Mouse (Mus musculus) MEL (cell line): ENCODE data around the gene Me1.

Experiments
- CTCF ChIP-seq, 3 experiments: IDR thresholded peaks in 2 of 3; conservative IDR thresholded peaks in 1 of 3; 2 replicates each; pipeline ENCODE4 v1.5.1; 2011 to 2012; ENCODE audit warnings: low read length in 3 of 3, low read depth in 2 of 3, mild to moderate bottlenecking in 2 of 3, improper control_type of control experiment in 1 of 3, inconsistent platforms in 1 of 3, mixed read lengths in 1 of 3, moderate library complexity in 1 of 3; ENCODE audit not compliant: control insufficient read depth in 1 of 3, insufficient read depth in 1 of 3, poor library complexity in 1 of 3, severe bottlenecking in 1 of 3
- ELF1 ChIP-seq: IDR thresholded peaks from 2 replicates; pipeline ENCODE4 v1.6.1; 2014; ENCODE audit warnings: low read depth, mild to moderate bottlenecking, inconsistent platforms, low read length, improper control_type of control experiment, moderate library complexity
- GABPA ChIP-seq: IDR thresholded peaks from 2 replicates; pipeline ENCODE4 v1.6.1; 2012; ENCODE audit warnings: low read depth, mild to moderate bottlenecking, inconsistent platforms, low read length, improper control_type of control experiment, moderate library complexity
- MAX ChIP-seq: IDR thresholded peaks from 2 replicates; pipeline ENCODE4 v1.6.1; 2011; ENCODE audit warnings: low read length, improper control_type of control experiment
- POLR2A ChIP-seq, 2 experiments: IDR thresholded peaks; 2 replicates each; pipeline ENCODE4 v1.6.1; 2011 to 2012; ENCODE audit warnings: low read length in 2 of 2, mild to moderate bottlenecking in 2 of 2, control low read depth in 1 of 2, improper control_type of control experiment in 1 of 2, low read depth in 1 of 2, moderate library complexity in 1 of 2; ENCODE audit not compliant: control insufficient read depth in 1 of 2, insufficient read depth in 1 of 2, poor library complexity in 1 of 2
- POLR2AphosphoS2 ChIP-seq: IDR thresholded peaks from 2 replicates; pipeline ENCODE4 v1.6.1; 2011; ENCODE audit warnings: low read length, improper control_type of control experiment
- POLR2AphosphoS5 ChIP-seq: IDR thresholded peaks from 2 replicates; pipeline ENCODE4 v1.6.1; 2012; ENCODE audit warnings: low read depth, borderline replicate concordance, mild to moderate bottlenecking, inconsistent platforms, low read length, moderate library complexity, mixed read lengths
- SMC3 ChIP-seq: IDR thresholded peaks from 2 replicates; pipeline ENCODE4 v1.6.1; 2011; ENCODE audit warnings: low read depth, low read length, improper control_type of control experiment
- TAL1 ChIP-seq: IDR thresholded peaks from 2 replicates; pipeline ENCODE4 v1.6.1; 2012; ENCODE audit warnings: mild to moderate bottlenecking, inconsistent platforms, low read length, moderate library complexity, mixed read lengths
- TCF12 ChIP-seq: IDR thresholded peaks from 2 replicates; pipeline ENCODE4 v1.6.1; 2014; ENCODE audit warnings: low read depth, mild to moderate bottlenecking, inconsistent platforms, low read length, improper control_type of control experiment, moderate library complexity
- USF1 ChIP-seq: IDR thresholded peaks from 2 replicates; pipeline ENCODE4 v1.6.1; 2014; ENCODE audit warnings: low read depth, mild to moderate bottlenecking, inconsistent platforms, low read length, improper control_type of control experiment, moderate library complexity

GRCm38 (mm10) chr9:86729811-86730210 lies 34.1 kb upstream of the Me1 start:
- TF ChIP-seq USF1 (no peak), CTCF (IDR thresholded peaks at IDR 0.05 in 2 of 3, conservative IDR thresholded peaks at IDR 0.05 in 1 of 3; ENCODE audit: control insufficient read depth in 1 of 3, insufficient read depth in 1 of 3, low read depth in 2 of 3, low read length in 3 of 3, poor library complexity in 1 of 3, severe bottlenecking in 1 of 3) (no peak), TCF12 (no peak), ELF1 (no peak), MAX (no peak), SMC3 (no peak), POLR2A (IDR thresholded peaks at IDR 0.05; ENCODE audit: control insufficient read depth in 1 of 2, insufficient read depth in 1 of 2, low read depth in 1 of 2, low read length in 2 of 2, poor library complexity in 1 of 2) (no peak), POLR2AphosphoS5 (no peak), TAL1 (no peak), POLR2AphosphoS2 (no peak), GABPA (no peak)
